Mouse (Mus musculus): ENCODE data around the gene Scimp.

DNA sequence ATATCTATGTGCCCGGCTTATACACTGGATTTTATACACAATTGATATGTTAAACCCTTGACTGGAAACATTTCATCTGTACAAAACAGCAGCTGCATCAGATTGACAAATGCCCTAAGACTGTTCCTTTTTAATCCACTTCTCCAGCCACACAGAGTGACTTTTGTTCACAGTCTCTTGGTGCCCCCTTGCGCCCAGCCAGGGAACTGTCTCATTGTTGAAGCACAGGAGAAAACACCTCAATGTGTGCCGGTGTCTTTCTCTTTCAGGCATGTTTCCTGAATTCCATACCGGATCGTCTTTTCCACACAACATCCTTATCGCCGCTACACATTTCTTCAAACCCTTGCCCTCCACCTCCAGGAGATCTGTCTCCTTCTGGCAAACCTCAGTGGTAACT, 56.7 kb downstream of the Scimp start:
- TF ChIP-seq CEBPB (IDR thresholded peaks at IDR 0.05; ENCODE audit: insufficient read depth, poor library complexity, severe bottlenecking) = no peak
- no peak for TF ChIP-seq TCF12 (IDR thresholded peaks at IDR 0.05; ENCODE audit: insufficient read depth, poor library complexity, severe bottlenecking)
- TF ChIP-seq POLR2A (IDR thresholded peaks at IDR 0.05; ENCODE audit: insufficient read length, low read depth) = no peak
- TF ChIP-seq E2F4 (IDR thresholded peaks at IDR 0.05; ENCODE audit: insufficient read depth) = no peak
- no peak for TF ChIP-seq MAX (IDR thresholded peaks at IDR 0.05; ENCODE audit: low read depth)
- TF ChIP-seq POLR2AphosphoS2 (IDR thresholded peaks at IDR 0.05; ENCODE audit: insufficient read length, low read depth) = no peak
- no peak for TF ChIP-seq MYOG (IDR thresholded peaks at IDR 0.05; ENCODE audit: control insufficient read depth in 1 of 3, insufficient read depth in 1 of 3, insufficient read length in 2 of 3, low read depth in 2 of 3)
- no peak for TF ChIP-seq USF1 (IDR thresholded peaks at IDR 0.05; ENCODE audit: low read depth)
- no peak for TF ChIP-seq TCF3 (IDR thresholded peaks at IDR 0.05; ENCODE audit: insufficient read length, low read depth)
- no peak for TF ChIP-seq SRF (IDR thresholded peaks at IDR 0.05; ENCODE audit: control insufficient read depth, insufficient read length, low read depth)
